Mouse (Mus musculus): ENCODE results near the gene Rpl27a. TPM values are rescaled to one million over a fixed set of nuclear protein-coding genes. Genes with fewer than 3 reads are reported as not detected.

The Rpl27a gene
- total and polyA plus RNA-seq, 3 experiments: 221 to 1,252 TPM; not detected in 1

- H3K36me3 ChIP-seq (ENCODE audit: control insufficient read depth in 1 of 2, insufficient read depth in 2 of 2, low read length in 2 of 2): peaks cover 0 to 7% of the 10 kb centered on the region in 2 experiments; a peak in 1 of 4 replicates
- no peak overlapping the region for H3K9ac ChIP-seq (ENCODE audit: control insufficient read depth, low read depth, low read length, poor library complexity, severe bottlenecking)
- no peak overlapping the region for H3K27ac ChIP-seq (ENCODE audit: control insufficient read depth, low read depth, low read length)
- DNase-seq (ENCODE audit: low read depth, low spot score): peak; percentile 35
- no peaks in the 10 kb centered on the region for H3K79me2 ChIP-seq (ENCODE audit: control insufficient read depth, insufficient read depth, low read length, poor library complexity)
- TF ChIP-seq USF2 (IDR thresholded peaks at IDR 0.05; ENCODE audit: borderline replicate concordance in 1 of 2, insufficient read depth in 1 of 2, low read depth in 1 of 2, low read length in 2 of 2) (peak in 1 of 2 experiments; percentile 56; a peak in 1 of 4 replicates), NRF1 (IDR thresholded peaks at IDR 0.05; ENCODE audit: insufficient read depth, low read depth, low read length, poor library complexity, severe bottlenecking) (no peak), EP300 (IDR thresholded peaks at IDR 0.05; ENCODE audit: low read depth in 1 of 2, low read length in 2 of 2) (peak; percentile 34 to 37; a peak in 3 of 4 replicates), BHLHE40 (IDR thresholded peaks at IDR 0.05; ENCODE audit: borderline replicate concordance, low read depth, low read length) (no peak), GABPA (IDR thresholded peaks at IDR 0.05; ENCODE audit: low read depth, low read length) (no peak), TAL1 (IDR thresholded peaks at IDR 0.05; ENCODE audit: low read length) (no peak), USF1 (IDR thresholded peaks at IDR 0.05; ENCODE audit: low read depth, low read length) (peak; percentile 90), E2F4 (IDR thresholded peaks at IDR 0.05; ENCODE audit: borderline replicate concordance, low read depth, low read length) (no peak), MYB (IDR thresholded peaks at IDR 0.05; ENCODE audit: low read depth, low read length) (0 out of 2 replicates have a peak, but pooled peaks have one; percentile 25), HCFC1 (IDR thresholded peaks at IDR 0.05; ENCODE audit: low read depth, low read length) (no peak), ZC3H11A (IDR thresholded peaks at IDR 0.05; ENCODE audit: low read depth, low read length) (no peak), MAX (IDR thresholded peaks at IDR 0.05; ENCODE audit: low read length) (peak; percentile 57), ETS1 (IDR thresholded peaks at IDR 0.05; ENCODE audit: low read depth, low read length) (peak; percentile 33; the same call in 1 of the 2 replicates), POLR2AphosphoS2 (IDR thresholded peaks at IDR 0.05; ENCODE audit: low read length) (no peak), RAD21 (IDR thresholded peaks at IDR 0.05; ENCODE audit: low read depth, low read length) (no peak), ZKSCAN1 (IDR thresholded peaks at IDR 0.05; ENCODE audit: low read depth, low read length) (no peak), GATA1 (IDR thresholded peaks at IDR 0.05; ENCODE audit: low read depth, low read length) (peak; percentile 56), ELF1 (IDR thresholded peaks at IDR 0.05; ENCODE audit: low read depth, low read length) (no peak), SMC3 (IDR thresholded peaks at IDR 0.05; ENCODE audit: low read depth, low read length) (no peak), ZNF384 (IDR thresholded peaks at IDR 0.05; ENCODE audit: low read depth, low read length) (no peak), RCOR1 (IDR thresholded peaks at IDR 0.05; ENCODE audit: low read depth, low read length) (0 out of 2 replicates have a peak, but pooled peaks have one; percentile 30), TCF12 (IDR thresholded peaks at IDR 0.05; ENCODE audit: low read depth, low read length) (no peak), MAZ (IDR thresholded peaks at IDR 0.05; ENCODE audit: low read depth, low read length) (no peak), POLR2AphosphoS5 (IDR thresholded peaks at IDR 0.05; ENCODE audit: borderline replicate concordance, low read depth, low read length) (no peak), SIN3A (IDR thresholded peaks at IDR 0.05; ENCODE audit: low read length) (no peak), ZMIZ1 (IDR thresholded peaks at IDR 0.05; ENCODE audit: low read depth, low read length) (no peak), MYC (IDR thresholded peaks at IDR 0.05; ENCODE audit: low read depth, low read length) (peak; percentile 28; the same call in 1 of the 2 replicates), KAT2A (conservative IDR thresholded peaks at IDR 0.05; ENCODE audit: low read depth, low read length) (no peak)
- peaks cover 9 to 15% of the 10 kb centered on the region in 2 experiments for H3K4me1 ChIP-seq (ENCODE audit: control insufficient read depth in 1 of 2, insufficient read depth in 2 of 2, low read length in 2 of 2)
- no peaks in the 10 kb centered on the region for H3K9me3 ChIP-seq (replicated peaks; ENCODE audit: insufficient read depth, low read length)
- H3K27me3 ChIP-seq (ENCODE audit: control insufficient read depth in 1 of 2, insufficient read depth in 2 of 2, low read length in 2 of 2): no peaks in the 10 kb centered on the region; a peak in 1 of 4 replicates
- H3K4me3 ChIP-seq (ENCODE audit: control insufficient read depth in 1 of 2, insufficient read depth in 1 of 2, low read depth in 2 of 2, low read length in 2 of 2): no peak overlapping the region
Observed at GRCm38 (mm10) chr7:109510799-109511198, 8.1 kb upstream of the Rpl27a start.

Measured in MEL (cell line).